ENCODE assay signal across 8 mouse cellular contexts in genomic region chr8:110196678-110197077, GRCm38 (mm10). TPM values are rescaled to one million over a fixed set of nuclear protein-coding genes. Genes with fewer than 3 reads are reported as not detected.
DNase-seq lines count a peak whose midpoint lies in the region; ATAC-seq lines count a peak whose summit lies in the region.

No protein-coding gene starts in this region.

- H3K27me3 ChIP-seq in hindbrain, embryonic 11.5 days (ENCODE audit: control insufficient read depth, insufficient read depth, low read length), result no peaks in the 10 kb centered on the region
- no peaks in the 10 kb centered on the region for H3K27me3 ChIP-seq in hindbrain, embryonic 13.5 days

- H3K9ac ChIP-seq in hindbrain, embryonic 11.5 days (ENCODE audit: low read depth, low read length), result no peak overlapping the region
- no peak overlapping the region for H3K9ac ChIP-seq in hindbrain, embryonic 13.5 days

- H3K27ac ChIP-seq in hindbrain, embryonic 11.5 days (ENCODE audit: low read depth, low read length), result no peak overlapping the region
- H3K27ac ChIP-seq in hindbrain, embryonic 13.5 days, result no peak overlapping the region

- H3K9me3 ChIP-seq in hindbrain, embryonic 11.5 days (ENCODE audit: control insufficient read depth, low read length), result no peaks in the 10 kb centered on the region
- no peaks in the 10 kb centered on the region for H3K9me3 ChIP-seq in hindbrain, embryonic 13.5 days

- H3K4me2 ChIP-seq in hindbrain, embryonic 11.5 days (replicated peaks; ENCODE audit: low read depth, low read length), result no peak overlapping the region
- H3K4me2 ChIP-seq in hindbrain, embryonic 13.5 days, result no peak overlapping the region

- no peak for ATAC-seq in hindbrain, embryonic 11.5 days (ENCODE audit: low FRiP score)
- no peak for ATAC-seq in hindbrain, embryonic 13.5 days (ENCODE audit: low FRiP score)
- ATAC-seq in erythroid progenitor cell, adult 5-6 weeks (replicated peaks; ENCODE audit: low FRiP score, poor library complexity, severe bottlenecking), result no peak

- no peaks in the 10 kb centered on the region for H3K36me3 ChIP-seq in hindbrain, embryonic 11.5 days (ENCODE audit: control insufficient read depth, insufficient read depth, low read length)
- H3K36me3 ChIP-seq in hindbrain, embryonic 13.5 days, result no peaks in the 10 kb centered on the region

- no peaks in the 10 kb centered on the region for H3K4me1 ChIP-seq in hindbrain, embryonic 11.5 days (replicated peaks; ENCODE audit: control insufficient read depth, insufficient read depth, low read length)
- peaks cover 8% of the 10 kb centered on the region; the same call in 1 of the 2 replicates for H3K4me1 ChIP-seq in hindbrain, embryonic 13.5 days (replicated peaks)

- 0% methylated on average over 5 of the region's 5 CpGs for WGBS in hindbrain, embryonic 11.5 days
- WGBS in hindbrain, embryonic 13.5 days, result 2% methylated on average over 5 of the region's 5 CpGs

- intact Hi-C loops in left cerebral cortex, postnatal 10 days (cut with DNase I), result no loop called here

- H3K4me3 ChIP-seq in hindbrain, embryonic 11.5 days (ENCODE audit: low read depth, low read length), result no peak overlapping the region
- H3K4me3 ChIP-seq in hindbrain, embryonic 13.5 days, result no peak overlapping the region

- DNase-seq in hindbrain, embryonic 11.5 days (ENCODE audit: low spot score), result peak; percentile 73
- DNase-seq in R1 (ENCODE audit: low read depth, low spot score), result peak; percentile 64
- DNase-seq in fibroblast of lung, adult 2 months (ENCODE audit: low read depth), result peak; percentile 4
- peak; percentile 53 for DNase-seq in lung, postnatal 36 days
- no peak for DNase-seq in cerebellum, adult 9-10 months
- DNase-seq in left cerebral cortex, postnatal 10 days (ENCODE audit: extremely low spot score in 1 of 2, low spot score in 2 of 2), result no peak

RNA-seq across cellular contexts. Expression of gene Cmtr2, which starts 18.8 kb away (rescaled TPM):
- 10.5 and 12.5 TPM in 2 replicates for polyA plus RNA-seq in hindbrain, embryonic 11.5 days (2014; fragmentation: Nextera tagmentation; extraction: Ambion mirVana)
- polyA plus RNA-seq in hindbrain, embryonic 13.5 days (2015; fragmentation: Nextera tagmentation; extraction: Ambion mirVana), result 10.9 and 12.0 TPM in 2 replicates
- total RNA-seq in left cerebral cortex, postnatal 10 days (2021), result 1 to 10 TPM; 5.1 to 5.3 TPM
- 0.42 and 0.72 TPM in 2 replicates for total RNA-seq in erythroid progenitor cell, adult 5-6 weeks (2015; ENCODE audit: low replicate concordance)
- 0.90 TPM in 1 of 2 replicates, not detected in the other for total RNA-seq in erythroid progenitor cell, adult 5-6 weeks (2017; ENCODE audit: low replicate concordance)

RNA-seq across cellular contexts. Expression of gene Calb2, which starts 28.7 kb away (rescaled TPM):
- 27.5 and 38.2 TPM in 2 replicates for polyA plus RNA-seq in hindbrain, embryonic 11.5 days (2014; fragmentation: Nextera tagmentation; extraction: Ambion mirVana)
- 53.3 and 69.2 TPM in 2 replicates for polyA plus RNA-seq in hindbrain, embryonic 13.5 days (2015; fragmentation: Nextera tagmentation; extraction: Ambion mirVana)
- 10 to 100 TPM; 59.2 to 70.7 TPM for total RNA-seq in left cerebral cortex, postnatal 10 days (2021)
- total RNA-seq in erythroid progenitor cell, adult 5-6 weeks (2015; ENCODE audit: low replicate concordance), result not detected in 2 replicates
- total RNA-seq in erythroid progenitor cell, adult 5-6 weeks (2017; ENCODE audit: low replicate concordance), result not detected in 2 replicates

Comparison
In these comparisons a context has a peak if more than half of its experiments do, and no peak if none do; other contexts are left out.
1. DNase-seq: peak in hindbrain, embryonic 11.5 days (single experiment), R1 (single experiment), fibroblast of lung, adult 2 months (single experiment) and lung, postnatal 36 days (single experiment); none in cerebellum, adult 9-10 months (single experiment) and left cerebral cortex, postnatal 10 days (0 of 2).
2. RNA of gene Calb2, which starts 28.7 kb away (total RNA-seq): 59.2 to 70.7 TPM in left cerebral cortex, postnatal 10 days; not detected in erythroid progenitor cell, adult 5-6 weeks; every median in the first group is over 10 times any median in the second.